Mouse (Mus musculus) CH12.LX (cell line): ENCODE data around the gene Proz. TPM values are rescaled to one million over a fixed set of nuclear protein-coding genes. Genes with fewer than 3 reads are reported as not detected.

ENCODE experiments used
- DNase-seq: peaks from one replicate; pipeline ENCODE4 v3.0.0-alpha.2; 2013; ENCODE audit errors: extremely low read depth
- H3K27ac ChIP-seq: 2 replicates; pipeline ENCODE4 v1.5.1; 2012; ENCODE audit warnings: low read depth, mild to moderate bottlenecking, control low read depth, moderate library complexity; ENCODE audit not compliant: insufficient read depth
- H3K27me3 ChIP-seq: replicated peaks from 2 replicates; pipeline ENCODE3; 2012; ENCODE audit warnings: inconsistent platforms
- H3K36me3 ChIP-seq, 2 experiments: replicated peaks in 1 of 2; 2 replicates each; pipeline versions ENCODE3 to v1.6.1; 2012; ENCODE audit warnings: inconsistent platforms in 1 of 2, low read length in 1 of 2, mild to moderate bottlenecking in 1 of 2, mixed read lengths in 1 of 2, moderate library complexity in 1 of 2; ENCODE audit not compliant: control insufficient read depth in 1 of 2, insufficient read depth in 1 of 2
- H3K4me1 ChIP-seq, 2 experiments: 2 replicates each; pipeline ENCODE4 v1.6.1; 2012; ENCODE audit warnings: inconsistent platforms in 1 of 2, moderate library complexity in 1 of 2; ENCODE audit not compliant: insufficient read depth in 2 of 2, control insufficient read depth in 1 of 2
- H3K4me2 ChIP-seq: 2 replicates; pipeline ENCODE4 v1.6.1; 2012; ENCODE audit warnings: low read depth, mild to moderate bottlenecking, control low read depth; ENCODE audit not compliant: poor library complexity, insufficient read depth, severe bottlenecking
- H3K4me3 ChIP-seq, 3 experiments: fragments of 150-350 bp in 1 of 3; sonication (generic) in 1 of 3; replicated peaks in 1 of 3; 2 replicates each; pipeline versions ENCODE3 to v1.5.1; 2011 to 2012; ENCODE audit warnings: low read depth in 2 of 3, low read length in 2 of 3, mild to moderate bottlenecking in 2 of 3, moderate library complexity in 2 of 3, control low read depth in 1 of 3, improper control_type of control experiment in 1 of 3, inconsistent platforms in 1 of 3, mixed read lengths in 1 of 3; ENCODE audit not compliant: poor library complexity in 1 of 3
- H3K79me2 ChIP-seq: replicated peaks from 2 replicates; pipeline ENCODE4 v1.6.1; 2012; ENCODE audit warnings: mild to moderate bottlenecking, moderate library complexity; ENCODE audit not compliant: control insufficient read depth, poor library complexity, insufficient read depth, severe bottlenecking; ENCODE audit errors: extremely low read depth
- H3K9ac ChIP-seq: 2 replicates; pipeline ENCODE4 v1.6.1; 2012; ENCODE audit warnings: low read depth, mild to moderate bottlenecking, control low read depth, moderate library complexity; ENCODE audit not compliant: insufficient read depth
- H3K9me3 ChIP-seq: replicated peaks from 2 replicates; pipeline ENCODE3; 2012; ENCODE audit warnings: low read length, inconsistent platforms, mixed read lengths
- CHD1 ChIP-seq: IDR thresholded peaks from 2 replicates; pipeline ENCODE4 v1.6.1; 2012; ENCODE audit warnings: low read depth, low read length, improper control_type of control experiment, inconsistent platforms
- CHD2 ChIP-seq: IDR thresholded peaks from 2 replicates; pipeline ENCODE4 v1.6.1; 2011; ENCODE audit warnings: low read length, improper control_type of control experiment
- E2F4 ChIP-seq: IDR thresholded peaks from 2 replicates; pipeline ENCODE4 v1.6.1; 2011; ENCODE audit warnings: low read depth, low read length, improper control_type of control experiment; ENCODE audit not compliant: insufficient replicate concordance
- ETS1 ChIP-seq: conservative IDR thresholded peaks from 2 replicates; pipeline ENCODE4 v1.6.1; 2012; ENCODE audit warnings: low read depth, mild to moderate bottlenecking, inconsistent platforms, low read length, improper control_type of control experiment, moderate library complexity
- HCFC1 ChIP-seq: IDR thresholded peaks from 2 replicates; pipeline ENCODE4 v1.6.1; 2012; ENCODE audit warnings: low read depth, mild to moderate bottlenecking, inconsistent platforms, low read length, improper control_type of control experiment
- IRF4 ChIP-seq: IDR thresholded peaks from 2 replicates; pipeline ENCODE4 v1.6.1; 2014; ENCODE audit warnings: low read depth, mild to moderate bottlenecking, inconsistent platforms, low read length, improper control_type of control experiment
- JUND ChIP-seq: conservative IDR thresholded peaks from 2 replicates; pipeline ENCODE4 v1.6.1; 2011; ENCODE audit warnings: low read depth, low read length, improper control_type of control experiment
- MAFK ChIP-seq: IDR thresholded peaks from 2 replicates; pipeline ENCODE4 v1.6.1; 2011; ENCODE audit warnings: low read length, improper control_type of control experiment; ENCODE audit not compliant: insufficient replicate concordance
- MAZ ChIP-seq: IDR thresholded peaks from 2 replicates; pipeline ENCODE4 v1.6.1; 2012; ENCODE audit warnings: low read depth, mild to moderate bottlenecking, inconsistent platforms, low read length, improper control_type of control experiment, moderate library complexity
- MXI1 ChIP-seq: IDR thresholded peaks from 2 replicates; pipeline ENCODE4 v1.6.1; 2011; ENCODE audit warnings: mild to moderate bottlenecking, low read depth, low read length, improper control_type of control experiment
- POLR2A ChIP-seq: IDR thresholded peaks from 2 replicates; pipeline ENCODE4 v1.6.1; 2011; ENCODE audit warnings: low read depth, mild to moderate bottlenecking, improper control_type of control experiment, low read length
- POLR2AphosphoS2 ChIP-seq: IDR thresholded peaks from 2 replicates; pipeline ENCODE4 v1.6.1; 2011; ENCODE audit warnings: low read depth, low read length, improper control_type of control experiment
- RCOR1 ChIP-seq: conservative IDR thresholded peaks from 2 replicates; pipeline ENCODE4 v1.6.1; 2012; ENCODE audit warnings: low read depth, mild to moderate bottlenecking, inconsistent platforms, low read length, improper control_type of control experiment
- TBP ChIP-seq: conservative IDR thresholded peaks from 2 replicates; pipeline ENCODE4 v1.6.1; 2011; ENCODE audit warnings: low read depth, low read length, improper control_type of control experiment
- UBTF ChIP-seq: IDR thresholded peaks from 2 replicates; pipeline ENCODE4 v1.6.1; 2012; ENCODE audit warnings: low read depth, mild to moderate bottlenecking, inconsistent platforms, low read length, improper control_type of control experiment, moderate library complexity
- USF2 ChIP-seq: conservative IDR thresholded peaks from 2 replicates; pipeline ENCODE4 v1.6.1; 2011; ENCODE audit warnings: low read depth, low read length, improper control_type of control experiment
- ZKSCAN1 ChIP-seq: IDR thresholded peaks from 2 replicates; pipeline ENCODE4 v1.6.1; 2012; ENCODE audit warnings: low read depth, inconsistent platforms, low read length, improper control_type of control experiment, borderline replicate concordance
- ZNF384 ChIP-seq: IDR thresholded peaks from 2 replicates; pipeline ENCODE4 v1.6.1; 2012; ENCODE audit warnings: low read depth, low read length, improper control_type of control experiment, inconsistent platforms
- dilution Hi-C: fragments of 300-500 bp; cut with MboI; formaldehyde crosslinking; loops from 2 replicates; pipeline ENCODE4 v1.14.3; 2020; ENCODE audit warnings: low sequenced_read_pairs; ENCODE audit not compliant: extremely low pct_unique_long_range_greater_than_20kb, extremely low pct_ligation_motif_present
- in situ Hi-C: fragments of 300-500 bp; cut with MboI; formaldehyde crosslinking; loops from 3 replicates; pipeline ENCODE4 v1.14.3; 2019; ENCODE audit warnings: low sequenced_read_pairs, low pct_ligation_motif_present, low pct_unique_long_range_greater_than_20kb, mixed read lengths
- polyA plus RNA-seq: library from polyadenylated mRNA; unstranded; fragments of >175 nt; gene quantifications from 2 replicates; pipeline ENCODE4 v1.2.1, GENCODE M21; 2012; ENCODE audit warnings: low read depth; ENCODE audit not compliant: insufficient read length
- total RNA-seq, 2 experiments: library from RNA; depleted of rRNA; stranded (reverse); fragments of 300-350 nt in 1 of 2; fragments of >200 nt in 1 of 2; gene quantifications; 2 replicates each; pipeline ENCODE4 v1.2.3; 2012 to 2014

Proz gene
- total and polyA plus RNA-seq, 3 experiments = 0.21 to 0.94 TPM; not detected in 1

GRCm38 (mm10) chr8:13120882-13121665, 60.4 kb downstream of the Proz start:
- Histone ChIP-seq H3K4me3 (no peak overlapping the region), H3K27ac (no peak overlapping the region), H3K36me3 (peaks cover 18 to 62% of the 10 kb centered on the region in 2 experiments)

GRCm38 (mm10) chr8:13122887-13123421, 62.2 kb downstream of the Proz start:
- in situ Hi-C loops (no loop called here), dilution Hi-C loops (no loop called here)
- TF ChIP-seq TBP (no peak), HCFC1 (no peak), ETS1 (no peak)
- no peaks in the 10 kb centered on the region for H3K4me1 ChIP-seq
- no peaks in the 10 kb centered on the region for H3K9me3 ChIP-seq
- H3K27me3 ChIP-seq = no peaks in the 10 kb centered on the region
- H3K36me3 ChIP-seq = peaks cover 28 to 75% of the 10 kb centered on the region in 2 experiments
- no peak overlapping the region for H3K4me3 ChIP-seq
- no peak for DNase-seq
- H3K9ac ChIP-seq = no peak overlapping the region
- no peak overlapping the region for H3K4me2 ChIP-seq
- H3K27ac ChIP-seq = no peak overlapping the region
- no peaks in the 10 kb centered on the region for H3K79me2 ChIP-seq

More at GRCm38 (mm10) chr8:13120882-13121665, 60.4 kb downstream of the Proz start:
- no peaks in the 10 kb centered on the region for H3K4me1 ChIP-seq
- H3K4me2 ChIP-seq = no peak overlapping the region
- H3K9ac ChIP-seq = no peak overlapping the region
- no peaks in the 10 kb centered on the region for H3K9me3 ChIP-seq
- TF ChIP-seq CHD2 (no peak), ETS1 (no peak), IRF4 (no peak), POLR2AphosphoS2 (no peak)
- TF ChIP-seq, all 38 proteins: peak for 0
- in situ Hi-C loops (no loop called here), dilution Hi-C loops (no loop called here)
- DNase-seq = no peak
- Histone ChIP-seq H3K27me3 (no peaks in the 10 kb centered on the region), H3K79me2 (no peaks in the 10 kb centered on the region)

GRCm38 (mm10) chr8:13124897-13125296, 64.2 kb downstream of the Proz start:
- no peak overlapping the region for H3K4me3 ChIP-seq
- DNase-seq = no peak
- H3K36me3 ChIP-seq = peaks cover 35 to 70% of the 10 kb centered on the region in 2 experiments
- H3K9me3 ChIP-seq = no peaks in the 10 kb centered on the region
- dilution Hi-C loops (no loop called here), in situ Hi-C loops (no loop called here)
- H3K4me2 ChIP-seq = no peak overlapping the region
- no peak overlapping the region for H3K9ac ChIP-seq
- H3K79me2 ChIP-seq = no peaks in the 10 kb centered on the region
- no peak for TF ChIP-seq CHD1
- TF ChIP-seq MAZ = no peak
- no peak for TF ChIP-seq ETS1
- TF ChIP-seq USF2 = no peak
- TF ChIP-seq E2F4 = no peak
- no peak for TF ChIP-seq JUND
- no peak for TF ChIP-seq POLR2A
- TF ChIP-seq MAFK = no peak
- no peak for TF ChIP-seq ZNF384
- TF ChIP-seq UBTF = no peak
- no peak for TF ChIP-seq ZKSCAN1
- no peak for TF ChIP-seq RCOR1
- no peak for TF ChIP-seq MXI1
- no peaks in the 10 kb centered on the region for H3K4me1 ChIP-seq
- no peak overlapping the region for H3K27ac ChIP-seq
- H3K27me3 ChIP-seq = no peaks in the 10 kb centered on the region
